Mouse (Mus musculus) kidney, postnatal 0 days (tissue): ENCODE data around the gene Rassf9. TPM values are rescaled to one million over a fixed set of nuclear protein-coding genes. Genes with fewer than 3 reads are reported as not detected.

Source experiments
- ATAC-seq: fragments of 200-750 bp; cut with Nextera tagmentation; replicated peaks from 2 replicates; pipeline ENCODE4 v1.8.0; 2017; ENCODE audit warnings: low read depth, moderate number of reproducible peaks, moderate TSS enrichment, moderate library complexity; ENCODE audit not compliant: low FRiP score
- DNase-seq: peaks from one replicate; pipeline ENCODE4 v3.0.0-alpha.2; 2016; ENCODE audit warnings: low spot score
- H3K27ac ChIP-seq: fragments of 300-500 bp; sonication (generic); 2 replicates; pipeline ENCODE4 v1.5.1; 2014; ENCODE audit warnings: mild to moderate bottlenecking
- H3K27me3 ChIP-seq: fragments of 300-500 bp; sonication (generic); 2 replicates; pipeline ENCODE4 v1.6.1; 2014; ENCODE audit warnings: low read length, mixed read lengths; ENCODE audit not compliant: insufficient read depth
- H3K36me3 ChIP-seq: fragments of 300-500 bp; sonication (generic); 2 replicates; pipeline ENCODE4 v1.6.1; 2014; ENCODE audit warnings: low read length, mixed read lengths; ENCODE audit not compliant: insufficient read depth
- H3K4me1 ChIP-seq: fragments of 300-500 bp; sonication (generic); replicated peaks from 2 replicates; pipeline ENCODE4 v1.6.1; 2014; ENCODE audit warnings: antibody characterized with exemption, low read length, mixed read lengths; ENCODE audit not compliant: insufficient read depth
- H3K4me2 ChIP-seq: fragments of 300-500 bp; sonication (generic); 2 replicates; pipeline ENCODE4 v1.6.1; 2014; ENCODE audit warnings: mild to moderate bottlenecking, low read length, moderate library complexity, mixed read lengths
- H3K4me3 ChIP-seq: fragments of 300-500 bp; sonication (generic); replicated peaks from 2 replicates; pipeline ENCODE4 v1.5.1; 2014; ENCODE audit warnings: low read depth, low read length
- H3K9ac ChIP-seq: fragments of 300-500 bp; sonication (generic); 2 replicates; pipeline ENCODE4 v1.6.1; 2014; ENCODE audit warnings: low read depth, low read length
- H3K9me3 ChIP-seq: fragments of 300-500 bp; sonication (generic); replicated peaks from 2 replicates; pipeline ENCODE4 v1.6.1; 2016; ENCODE audit warnings: low read length, inconsistent platforms, mixed read lengths
- CTCF ChIP-seq: IDR thresholded peaks from 2 replicates; pipeline ENCODE4 v1.5.1; 2016; ENCODE audit warnings: antibody characterized with exemption, low read depth, mild to moderate bottlenecking, moderate library complexity
- WGBS: fragments of 180-500 bp; shearing (Covaris S2); extraction: QIAGEN DNeasy Blood & Tissue Kit; methylation state at CpG from one replicate; pipeline ENCODE4 v1.1.7; 2014; 5-methylcytosine and 5-hydroxymethylcytosine counted together
- polyA plus RNA-seq: library from polyadenylated mRNA; unstranded; fragments of >200 nt; fragmentation: Nextera tagmentation; extraction: Ambion mirVana; gene quantifications from 2 replicates; pipeline ENCODE4 v1.2.1, GENCODE M21; 2015

The Rassf9 gene
- 10.6 and 11.2 TPM in 2 replicates for polyA plus RNA-seq

- Histone ChIP-seq H3K4me1 (0 out of 2 replicates have a peak, but pooled peaks cover 3% of the 10 kb centered on the region), H3K9me3 (no peaks in the 10 kb centered on the region), H3K4me3 (peak within 1 kb of the TSS; percentile 42), H3K4me2 (peak within 1 kb of the TSS; percentile 57), H3K36me3 (no peaks in the 10 kb centered on the region), H3K27ac (peak within 1 kb of the TSS; percentile 90), H3K9ac (peak within 1 kb of the TSS; percentile 63; the same call in 1 of the 2 replicates), H3K27me3 (no peaks in the 10 kb centered on the region)
- DNase-seq (peak; percentile 77), ATAC-seq (peak; percentile 96)
- WGBS = 5% methylated on average over 5 of the region's 5 CpGs
- TF ChIP-seq CTCF = no peak
These were observed at the start of gene Rassf9 for GRCm38 (mm10) chr10:102511807-102512461. TSS of gene Rassf9 (plus strand) at chr10:102512222.

GRCm38 (mm10) chr10:102469412-102469811 lies 42.6 kb upstream of the Rassf9 start:
- WGBS = 91% methylated on average over 2 of the region's 2 CpGs
- Histone ChIP-seq H3K4me1 (no peaks in the 10 kb centered on the region), H3K4me2 (no peak overlapping the region), H3K27me3 (no peaks in the 10 kb centered on the region), H3K36me3 (no peaks in the 10 kb centered on the region), H3K9me3 (no peaks in the 10 kb centered on the region), H3K9ac (no peak overlapping the region), H3K4me3 (no peak overlapping the region), H3K27ac (no peak overlapping the region)
- no peak for ATAC-seq
- no peak for DNase-seq
- no peak for TF ChIP-seq CTCF

GRCm38 (mm10) chr10:102490386-102490785 lies 21.6 kb upstream of the Rassf9 start, which contains the start of gene Nts:
TSS of gene Nts (minus strand) at chr10:102490486.
- Histone ChIP-seq H3K4me2 (no peak within 1 kb of the TSS), H3K27me3 (no peaks in the 10 kb centered on the region), H3K9ac (no peak within 1 kb of the TSS), H3K9me3 (no peaks in the 10 kb centered on the region), H3K4me1 (no peaks in the 10 kb centered on the region), H3K27ac (no peak within 1 kb of the TSS), H3K36me3 (no peaks in the 10 kb centered on the region), H3K4me3 (no peak within 1 kb of the TSS)
- DNase-seq (no peak), ATAC-seq (no peak)
- 25% methylated on average over 3 of the region's 3 CpGs for WGBS
- TF ChIP-seq CTCF = no peak

- H3K4me1 ChIP-seq = no peaks in the 10 kb centered on the region
- H3K9ac ChIP-seq = no peak overlapping the region
- ATAC-seq (no peak), DNase-seq (peak; percentile 72)
- peak; percentile 81 for TF ChIP-seq CTCF
- no peak overlapping the region for H3K4me2 ChIP-seq
- no peaks in the 10 kb centered on the region for H3K36me3 ChIP-seq
- H3K27ac ChIP-seq = no peak overlapping the region
- 17% methylated on average over 3 of the region's 3 CpGs for WGBS
- H3K9me3 ChIP-seq = no peaks in the 10 kb centered on the region
- no peaks in the 10 kb centered on the region for H3K27me3 ChIP-seq
- H3K4me3 ChIP-seq = no peak overlapping the region
These were observed 20.2 kb upstream of the Rassf9 start for GRCm38 (mm10) chr10:102491792-102492191.

- Histone ChIP-seq H3K9me3 (no peaks in the 10 kb centered on the region), H3K4me2 (no peak overlapping the region), H3K27me3 (no peaks in the 10 kb centered on the region), H3K4me1 (no peaks in the 10 kb centered on the region), H3K9ac (no peak overlapping the region), H3K4me3 (no peak overlapping the region), H3K27ac (no peak overlapping the region), H3K36me3 (no peaks in the 10 kb centered on the region)
- DNase-seq = peak; percentile 87
- TF ChIP-seq CTCF = peak; percentile 91
- 26% methylated on average over 4 of the region's 4 CpGs for WGBS
- 0 out of 2 replicates have a peak, but pooled peaks have one; percentile 40 for ATAC-seq
These were observed 13.3 kb upstream of the Rassf9 start for GRCm38 (mm10) chr10:102498754-102499153.

GRCm38 (mm10) chr10:102507386-102507785 lies 4.6 kb upstream of the Rassf9 start:
- H3K4me2 ChIP-seq = no peak overlapping the region
- H3K9ac ChIP-seq = no peak overlapping the region
- H3K27ac ChIP-seq = no peak overlapping the region
- H3K9me3 ChIP-seq = no peaks in the 10 kb centered on the region
- 0 out of 2 replicates have a peak, but pooled peaks cover 3% of the 10 kb centered on the region for H3K4me1 ChIP-seq
- no peak overlapping the region for H3K4me3 ChIP-seq
- DNase-seq = no peak
- no peaks in the 10 kb centered on the region for H3K27me3 ChIP-seq
- no peak for ATAC-seq
- 24% methylated on average over 4 of the region's 4 CpGs for WGBS
- no peaks in the 10 kb centered on the region for H3K36me3 ChIP-seq
- no peak for TF ChIP-seq CTCF
